ENCODE assay signal across 12 mouse cellular contexts in genomic region chr12:87040857-87041256, GRCm38 (mm10). TPM values are rescaled to one million over a fixed set of nuclear protein-coding genes. Genes with fewer than 3 reads are reported as not detected.
A peak's percentile ranks its signal among the peaks of the same experiment; 100 is the strongest.
DNase-seq lines count a peak whose midpoint lies in the region; ATAC-seq and TF ChIP-seq lines count a peak whose summit lies in the region.
"Had no signal": no experiment of that assay in that cellular context is flagged by ENCODE, and none has a peak within 500 bp of the region (broad histone marks: within the 10 kb centered on the region; RNA-seq: fewer than 3 reads in every experiment).

No protein-coding gene starts in this region.

- 0 out of 2 replicates have a peak overlapping the region, but pooled peaks have one; percentile 14 for H3K27ac ChIP-seq in hindbrain, embryonic 15.5 days (replicated peaks)
- H3K27ac ChIP-seq in hindbrain, embryonic 10.5 days = no peak overlapping the region
- H3K27ac ChIP-seq in layer of hippocampus, adult 2 months = peak overlapping the region; percentile 70
- no peak overlapping the region for H3K27ac ChIP-seq in heart, embryonic 11.5 days (ENCODE audit: low read depth, low read length)
- H3K27ac ChIP-seq: liver, embryonic 15.5 days had no signal

- no peak overlapping the region for H3K9ac ChIP-seq in hindbrain, embryonic 15.5 days
- H3K9ac ChIP-seq in heart, embryonic 11.5 days (ENCODE audit: low read depth, low read length) = no peak overlapping the region
- H3K9ac ChIP-seq: liver, embryonic 15.5 days had no signal

- no peaks in the 10 kb centered on the region for H3K27me3 ChIP-seq in hindbrain, embryonic 15.5 days
- no peaks in the 10 kb centered on the region for H3K27me3 ChIP-seq in hindbrain, embryonic 10.5 days (ENCODE audit: insufficient read depth, poor library complexity, severe bottlenecking)
- no peaks in the 10 kb centered on the region; the same call in 1 of the 2 replicates for H3K27me3 ChIP-seq in heart, embryonic 11.5 days (ENCODE audit: control insufficient read depth, insufficient read depth, low read length)
- H3K27me3 ChIP-seq: liver, embryonic 15.5 days had no signal

- TF ChIP-seq CTCF in layer of hippocampus, adult 2 months (conservative IDR thresholded peaks at IDR 0.05) = no peak

- H3K4me1 ChIP-seq in hindbrain, embryonic 15.5 days (replicated peaks) = peaks cover 28% of the 10 kb centered on the region
- peaks cover 21% of the 10 kb centered on the region for H3K4me1 ChIP-seq in hindbrain, embryonic 10.5 days (replicated peaks)
- H3K4me1 ChIP-seq in heart, embryonic 11.5 days (ENCODE audit: control insufficient read depth, insufficient read depth, low read length) = no peaks in the 10 kb centered on the region
- H3K4me1 ChIP-seq: liver, embryonic 15.5 days had no signal

- H3K4me3 ChIP-seq in hindbrain, embryonic 15.5 days = no peak overlapping the region
- no peak overlapping the region for H3K4me3 ChIP-seq in hindbrain, embryonic 10.5 days
- no peak overlapping the region for H3K4me3 ChIP-seq in layer of hippocampus, adult 2 months
- no peak overlapping the region for H3K4me3 ChIP-seq in heart, embryonic 11.5 days (ENCODE audit: low read depth, low read length)
- H3K4me3 ChIP-seq: liver, embryonic 15.5 days had no signal

- H3K9me3 ChIP-seq in hindbrain, embryonic 15.5 days = no peaks in the 10 kb centered on the region
- H3K9me3 ChIP-seq in hindbrain, embryonic 10.5 days = no peaks in the 10 kb centered on the region
- no peaks in the 10 kb centered on the region for H3K9me3 ChIP-seq in heart, embryonic 11.5 days (replicated peaks; ENCODE audit: control insufficient read depth, low read length)
- H3K9me3 ChIP-seq: liver, embryonic 15.5 days had no signal

- no peak for ATAC-seq in hindbrain, embryonic 15.5 days (ENCODE audit: low FRiP score, low read depth)
- ATAC-seq in heart, embryonic 11.5 days (replicated peaks; ENCODE audit: insufficient number of reproducible peaks, low FRiP score, low TSS enrichment) = no peak

- no peak for DNase-seq in hindbrain, embryonic 10.5 days (ENCODE audit: low spot score)
- DNase-seq in cerebellum, adult 18-20 months = peak; percentile 94 to 98
- peak; percentile 37 to 63 for DNase-seq in layer of hippocampus, adult 2 months (ENCODE audit: low spot score in 2 of 2)
- peak; percentile 59 to 68 for DNase-seq in right cerebral cortex, postnatal 10 days (ENCODE audit: low spot score in 2 of 2)
- DNase-seq in heart, postnatal 14 days = no peak
- no peak for DNase-seq in MN1 (ENCODE audit: low spot score)
- DNase-seq: kidney, adult 8-10 months had no signal

- 64% methylated on average over 7 of the region's 7 CpGs for WGBS in hindbrain, embryonic 15.5 days
- 82% methylated on average over 7 of the region's 7 CpGs for WGBS in hindbrain, embryonic 10.5 days
- 76% methylated on average over 7 of the region's 7 CpGs for WGBS in heart, embryonic 11.5 days (ENCODE audit: insufficient replicate concordance)

- no peaks in the 10 kb centered on the region for H3K36me3 ChIP-seq in hindbrain, embryonic 15.5 days
- H3K36me3 ChIP-seq in hindbrain, embryonic 10.5 days = no peaks in the 10 kb centered on the region
- H3K36me3 ChIP-seq in heart, embryonic 11.5 days (ENCODE audit: control insufficient read depth, insufficient read depth, low read length) = no peaks in the 10 kb centered on the region
- H3K36me3 ChIP-seq: liver, embryonic 15.5 days had no signal

- no peak overlapping the region for H3K4me2 ChIP-seq in hindbrain, embryonic 15.5 days
- H3K4me2 ChIP-seq in heart, embryonic 11.5 days = no peak overlapping the region
- H3K4me2 ChIP-seq: liver, embryonic 15.5 days had no signal

- intact Hi-C loops in heart, postnatal 14 days (cut with DNase I) = no loop called here

RNA-seq across cellular contexts. Expression of gene Tmem63c, which starts 19.7 kb away (rescaled TPM):
- 10.3 and 11.1 TPM in 2 replicates for polyA plus RNA-seq in hindbrain, embryonic 15.5 days (2015; fragmentation: Nextera tagmentation; extraction: Ambion mirVana)
- polyA plus RNA-seq in hindbrain, embryonic 10.5 days (2016; fragmentation: Nextera tagmentation; extraction: Ambion mirVana) = 0.10 and 0.35 TPM in 2 replicates
- 10 to 100 TPM; 38.1 to 39.3 TPM for total RNA-seq in layer of hippocampus, adult 2 months (2021)
- under 1 TPM in 1 of 2 experiments, not detected in 1; 0.07 TPM for total RNA-seq in heart, postnatal 14 days (2021)
- polyA plus RNA-seq in heart, embryonic 11.5 days (2014; fragmentation: Nextera tagmentation; extraction: Ambion mirVana) = not detected in 2 replicates
- total RNA-seq: granulocyte monocyte progenitor cell, adult 5-6 weeks had no signal
- polyA plus RNA-seq: liver, embryonic 15.5 days had no signal

RNA-seq across cellular contexts. Expression of gene Zdhhc22, which starts 50.6 kb away (rescaled TPM):
- polyA plus RNA-seq in hindbrain, embryonic 15.5 days (2015; fragmentation: Nextera tagmentation; extraction: Ambion mirVana) = 21.8 and 22.0 TPM in 2 replicates
- 0.14 and 0.75 TPM in 2 replicates for polyA plus RNA-seq in hindbrain, embryonic 10.5 days (2016; fragmentation: Nextera tagmentation; extraction: Ambion mirVana)
- 1 to 10 TPM; 8.6 to 9.0 TPM for total RNA-seq in layer of hippocampus, adult 2 months (2021)
- not detected for total RNA-seq in heart, postnatal 14 days (2021)
- 0.20 TPM in 1 of 2 replicates, not detected in the other for polyA plus RNA-seq in heart, embryonic 11.5 days (2014; fragmentation: Nextera tagmentation; extraction: Ambion mirVana)
- total RNA-seq: granulocyte monocyte progenitor cell, adult 5-6 weeks; heart, postnatal 36 days had no signal

Comparison
In these comparisons a context has a peak if more than half of its experiments do, and no peak if none do; other contexts are left out.
1. H3K27ac ChIP-seq: peak in hindbrain, embryonic 15.5 days (single experiment) and layer of hippocampus, adult 2 months (single experiment); none in hindbrain, embryonic 10.5 days (single experiment) and heart, embryonic 11.5 days (single experiment).
2. RNA of gene Zdhhc22, which starts 50.6 kb away (polyA plus RNA-seq): 21.8 to 22.0 TPM in hindbrain, embryonic 15.5 days; 0.14 to 0.75 TPM in hindbrain, embryonic 10.5 days and 0.20 TPM in heart, embryonic 11.5 days; every median in the first group is over 10 times any median in the second.
3. DNase-seq: peak in cerebellum, adult 18-20 months (2 of 2), layer of hippocampus, adult 2 months (2 of 2) and right cerebral cortex, postnatal 10 days (2 of 2); none in hindbrain, embryonic 10.5 days (single experiment), heart, postnatal 14 days (0 of 2) and MN1 (single experiment).